Mouse (Mus musculus): ENCODE data around the gene Rab4a.

The Rab4a gene
- long read RNA-seq, experiment 1, transcript Rab4a-202 (8 exons, 1,419 nt), result major isoform, 53 of 58 reads
- long read RNA-seq, experiment 1, partial matches to known transcripts, result 2 of 58 reads
- long read RNA-seq, experiment 1, other reads (novel, unspliced or antisense), result 3 of 58 reads
- long read RNA-seq, experiment 2, transcript Rab4a-202 (8 exons, 1,419 nt), result major isoform, 82 of 88 reads
- long read RNA-seq, experiment 2, partial matches to known transcripts, result 2 of 88 reads
- long read RNA-seq, experiment 2, other reads (novel, unspliced or antisense), result 3 of 88 reads

DNA sequence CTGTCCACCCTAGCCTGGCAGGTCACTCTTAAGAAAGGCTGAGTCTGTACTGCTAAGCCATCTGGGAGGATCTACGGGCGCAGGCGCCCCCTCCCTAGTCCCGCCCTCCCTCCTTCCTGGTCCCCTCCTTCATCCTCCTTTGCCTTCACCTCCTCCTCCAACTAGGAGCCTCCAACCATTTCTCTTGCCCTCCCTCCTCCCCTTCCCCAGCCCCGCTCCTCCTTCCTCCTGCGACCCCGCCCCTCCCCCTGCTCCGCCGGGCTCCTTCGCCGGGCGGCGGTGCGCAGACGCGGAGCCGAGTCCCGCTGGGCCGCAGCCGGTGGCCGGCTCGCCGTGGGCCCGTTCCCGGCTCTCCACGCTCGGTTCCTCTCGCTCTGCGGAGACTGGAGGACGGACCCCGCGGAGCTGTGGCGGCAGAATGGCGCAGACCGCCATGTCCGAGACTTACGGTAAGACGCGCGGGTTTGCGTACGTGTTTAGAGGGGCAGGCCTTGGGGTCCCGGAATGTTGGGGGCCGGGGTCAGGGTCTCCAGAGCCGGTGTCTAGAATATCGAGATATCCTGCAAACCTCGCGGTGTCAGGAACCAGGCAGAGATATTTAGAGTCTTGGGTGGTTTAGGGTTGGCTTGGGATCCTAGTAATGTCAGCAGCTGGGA lies at the start of gene Rab4a:
TSS of gene Rab4a (plus strand) at position 268 of the 656 bp plus-strand sequence.
- intact Hi-C loops (cut with DNase I), result no loop called here

DNA sequence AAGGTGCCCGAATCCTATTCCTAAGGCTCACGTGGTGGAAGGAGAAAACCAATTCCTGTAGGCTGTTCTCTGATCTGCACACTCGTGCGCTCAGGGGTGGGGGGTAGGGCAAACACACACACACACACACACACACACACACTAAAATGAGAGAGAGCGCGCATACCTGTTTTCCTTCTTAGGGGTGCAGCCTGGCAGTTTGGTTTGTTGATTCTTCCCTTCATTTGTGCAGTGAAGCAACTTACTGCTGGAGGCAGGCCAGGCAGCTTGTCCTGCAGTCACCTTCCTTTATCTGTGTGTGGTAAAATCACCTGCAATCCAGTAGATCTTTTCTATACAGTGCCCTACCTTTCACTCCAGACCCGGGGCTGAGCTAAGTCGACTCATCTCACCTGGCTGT lies 48.9 kb upstream of the Rab4a start:
- intact Hi-C loops (cut with DNase I), result no loop called here

DNA sequence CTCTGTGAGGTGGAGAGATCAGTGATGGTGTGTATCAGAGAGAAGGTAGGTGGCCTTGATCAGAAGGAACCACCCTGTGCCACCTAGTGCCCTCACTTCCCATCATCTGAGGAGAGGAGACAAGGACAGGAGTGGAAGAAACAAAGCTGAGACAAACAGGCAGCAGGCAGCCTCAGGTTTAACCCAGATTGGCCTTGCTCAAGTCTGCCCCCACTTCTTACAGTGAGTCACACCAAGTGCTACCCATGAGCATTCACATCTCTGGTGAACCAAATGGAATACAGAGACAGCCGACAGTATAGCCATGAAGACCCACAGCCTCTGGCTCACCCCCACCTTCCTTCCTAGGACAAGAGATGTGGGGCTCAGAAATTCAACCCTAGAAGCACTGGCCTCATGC lies 46.9 kb upstream of the Rab4a start:
- intact Hi-C loops (cut with DNase I), result no loop called here

DNA sequence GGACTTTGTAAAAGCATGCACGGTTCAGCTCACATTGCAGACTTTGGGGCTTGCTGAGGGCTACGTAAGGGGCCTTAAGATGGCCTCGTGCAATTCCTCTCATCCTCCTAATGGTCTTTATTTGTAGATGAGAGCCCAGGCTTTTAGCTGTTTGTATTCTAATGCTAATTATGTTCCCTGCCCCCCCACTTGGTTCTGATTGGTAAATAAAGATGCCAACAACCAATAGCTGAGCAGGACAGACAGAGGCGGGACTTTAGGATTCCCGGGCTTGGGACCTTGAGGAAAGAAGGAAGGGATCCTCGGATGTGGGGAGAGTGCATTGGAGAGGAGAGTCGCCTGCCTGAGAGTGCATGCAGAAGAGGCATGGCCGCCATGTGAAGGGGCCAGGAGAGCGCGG lies 45.9 kb upstream of the Rab4a start:
- intact Hi-C loops (cut with DNase I), result no loop called here

DNA sequence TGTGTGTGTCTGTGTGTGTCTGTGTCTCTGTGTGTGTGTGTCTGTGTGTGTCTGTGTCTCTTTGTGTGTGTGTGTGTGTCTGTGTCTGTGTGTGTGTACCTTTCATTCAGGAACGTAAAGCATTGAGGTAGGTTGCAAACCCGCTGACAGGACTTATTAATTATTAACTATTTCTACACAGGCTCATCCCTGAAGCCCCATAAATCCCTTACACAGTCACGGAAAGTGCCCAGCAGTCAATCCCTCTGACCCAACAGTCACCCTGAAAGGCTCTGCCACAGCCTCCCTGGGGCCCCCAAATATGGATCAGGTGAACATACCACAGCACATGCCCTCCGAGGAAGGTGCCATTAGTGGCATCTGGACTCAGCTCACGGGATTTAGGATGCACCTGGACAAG lies 45.2 kb upstream of the Rab4a start:
- intact Hi-C loops (cut with DNase I), result no loop called here

DNA sequence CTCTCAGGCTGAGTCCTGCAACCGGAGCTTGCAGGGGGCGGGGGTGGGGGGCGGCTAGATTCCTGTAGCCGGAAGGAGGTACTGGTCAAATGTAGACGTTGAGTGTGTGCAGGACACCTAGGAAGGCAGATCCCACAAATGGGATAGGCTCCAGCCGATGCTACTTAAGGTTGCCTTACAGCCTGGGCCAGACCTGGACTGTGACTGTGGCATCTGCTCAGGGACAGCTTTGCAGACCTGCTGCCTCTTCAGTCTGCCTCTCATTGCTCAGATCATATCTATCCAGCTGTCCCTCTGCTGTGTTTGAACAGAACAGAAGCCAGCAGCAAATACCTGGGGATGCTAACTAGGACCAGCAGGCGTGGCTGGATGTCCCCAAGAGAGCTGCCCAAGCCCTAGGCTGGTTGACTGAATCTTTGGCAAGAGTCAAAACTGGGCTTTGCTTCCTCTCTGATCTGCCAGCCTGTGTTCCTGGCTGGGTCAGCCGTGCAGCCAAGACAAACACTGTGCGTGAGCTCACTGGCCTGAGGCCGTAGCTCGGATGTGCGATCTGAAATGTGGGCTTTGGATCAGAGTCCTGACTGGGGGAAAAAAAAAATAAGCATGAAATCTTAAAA lies 44.4 kb upstream of the Rab4a start:
- intact Hi-C loops (cut with DNase I), result no loop called here

DNA sequence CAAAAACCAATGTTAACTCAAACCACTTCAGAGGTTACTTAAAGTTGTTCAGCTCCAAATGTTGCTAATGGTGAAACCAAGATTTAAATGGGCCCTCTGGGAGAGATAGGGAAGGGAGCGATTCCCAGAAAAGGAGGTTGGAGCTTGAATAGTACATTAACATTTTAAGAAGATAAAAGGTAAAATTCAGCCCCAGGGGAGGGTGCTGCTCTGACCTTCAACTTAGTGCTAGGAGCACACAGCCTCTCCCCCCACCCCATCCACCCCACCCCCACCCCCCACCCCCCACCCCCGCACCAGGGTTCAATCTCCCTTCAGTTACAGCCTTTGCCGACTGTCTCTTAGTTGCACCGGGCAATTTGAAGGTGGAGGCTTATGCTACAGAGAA lies 43.9 kb upstream of the Rab4a start:
- intact Hi-C loops (cut with DNase I), result no loop called here

DNA sequence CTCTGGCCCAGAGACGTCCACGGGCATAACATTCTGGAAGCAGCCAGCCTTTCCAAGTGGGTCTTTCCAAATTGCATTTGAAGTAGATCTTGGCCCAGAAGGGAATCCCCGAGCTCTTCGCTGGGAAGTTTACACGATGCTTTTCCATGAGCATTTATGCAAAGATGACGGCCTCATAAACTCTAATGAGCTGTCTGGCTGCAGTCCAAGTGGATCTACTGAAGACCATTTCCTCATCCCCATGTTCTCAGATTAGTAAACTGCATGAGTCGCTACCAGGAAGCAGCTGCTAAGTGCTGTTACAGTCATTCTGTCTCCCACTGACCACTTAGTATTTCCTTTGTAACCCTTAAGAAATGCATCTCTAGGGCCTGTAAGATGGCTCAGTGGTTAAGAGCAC lies 42.4 kb upstream of the Rab4a start:
- intact Hi-C loops (cut with DNase I), result no loop called here

DNA sequence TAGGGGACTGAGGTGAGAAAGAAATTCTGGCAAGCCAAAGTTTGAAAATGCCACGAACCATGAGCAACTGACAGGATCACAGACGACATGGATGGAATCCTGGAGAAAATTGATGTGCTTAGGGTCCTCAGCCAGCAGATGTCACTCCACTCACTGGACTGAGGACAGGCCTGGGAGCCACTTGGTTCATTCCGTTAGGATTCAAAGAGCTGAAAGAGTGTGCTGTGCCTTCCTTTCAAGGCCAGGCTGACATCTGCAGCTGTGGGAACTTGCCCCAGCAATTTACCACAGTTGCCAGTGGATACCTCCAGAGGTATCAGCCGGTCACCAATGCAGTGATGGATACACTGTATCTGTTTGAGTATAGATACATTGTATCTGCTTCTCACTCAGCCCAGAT lies 41.1 kb upstream of the Rab4a start:
- intact Hi-C loops (cut with DNase I), result no loop called here

DNA sequence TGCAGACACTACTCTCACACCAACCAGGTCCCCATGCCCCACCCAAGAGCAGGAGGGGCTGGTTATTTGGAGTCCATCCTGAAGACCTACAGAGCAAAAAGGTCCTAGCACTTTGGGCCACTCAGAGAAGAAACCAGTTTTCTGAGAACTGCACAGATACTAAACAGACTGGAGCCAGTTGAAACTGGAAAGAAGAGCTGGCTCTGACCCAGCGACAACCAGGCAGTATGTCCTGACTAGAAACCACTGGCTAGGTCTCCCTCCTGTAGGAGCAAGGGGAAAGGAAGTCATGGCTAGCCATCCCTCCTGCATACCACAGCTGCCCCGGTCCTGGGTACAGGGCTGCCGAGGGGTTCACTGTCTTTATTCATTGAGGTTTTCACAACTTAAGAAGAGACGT lies 39.3 kb upstream of the Rab4a start:
- intact Hi-C loops (cut with DNase I), result no loop called here

DNA sequence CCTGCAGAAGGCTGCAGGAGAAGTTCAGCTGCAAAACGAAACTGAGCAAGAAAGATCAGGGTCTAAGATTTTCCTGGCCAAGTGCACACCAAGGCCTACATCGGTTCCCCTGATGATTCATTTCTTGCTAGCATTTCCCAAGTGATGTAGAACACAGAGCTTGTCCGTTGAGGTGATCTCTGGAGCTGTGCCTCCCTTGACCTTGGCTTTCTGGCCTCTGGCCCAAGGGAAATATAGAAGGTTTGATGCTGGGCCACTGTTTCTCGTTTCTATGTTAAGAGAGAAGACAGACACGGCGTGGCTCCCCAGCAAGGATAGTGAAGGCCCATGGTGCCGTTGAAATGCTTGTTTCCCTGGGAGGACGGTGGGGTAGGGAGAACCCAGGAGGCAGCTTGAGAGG lies 37.9 kb upstream of the Rab4a start:
- intact Hi-C loops (cut with DNase I), result loop anchor here (2.0 kb wide), 1 partner anchor 115 kb away; the partner anchor contains the start of gene Rhou

DNA sequence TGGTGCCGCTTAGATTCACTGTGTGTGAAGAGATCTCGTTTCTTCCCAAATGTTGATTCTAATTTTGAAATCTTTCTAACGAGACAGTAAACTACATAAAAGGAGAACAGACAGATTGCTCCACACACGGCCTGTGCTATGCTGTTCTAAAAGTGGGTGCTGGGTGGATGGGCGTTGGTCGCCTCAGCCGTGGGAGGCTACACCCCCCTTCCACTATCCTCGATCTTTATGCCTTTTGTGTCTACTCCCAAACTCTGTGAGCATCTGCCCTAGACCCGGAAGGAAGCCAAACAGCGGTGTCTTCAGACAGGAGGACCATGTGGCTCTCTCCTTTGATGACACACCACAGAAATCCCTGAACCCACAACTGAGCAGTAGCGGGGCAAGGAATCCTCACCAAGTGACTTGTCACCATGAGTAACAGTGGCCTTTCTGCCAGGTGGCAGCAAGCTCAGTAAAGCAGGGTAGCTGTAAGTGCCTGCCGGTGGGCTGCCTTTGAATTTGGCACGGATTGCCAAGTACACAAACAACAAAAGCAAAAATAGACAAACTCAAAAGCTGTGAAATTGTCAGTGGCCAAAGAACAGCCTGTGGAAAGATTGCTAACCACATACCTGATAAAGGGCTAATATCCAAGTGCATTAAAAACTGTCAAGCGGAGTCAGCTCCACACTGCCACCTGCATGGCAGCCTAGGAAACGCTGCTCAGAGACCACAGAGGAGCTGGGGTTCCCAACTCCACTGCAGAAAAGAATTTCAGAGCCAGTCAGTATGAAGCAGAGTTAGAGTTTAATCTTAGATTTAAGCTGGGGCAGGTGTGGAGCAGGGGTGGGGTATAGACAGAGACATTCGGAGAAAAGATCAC lies 37.1 kb upstream of the Rab4a start:
- intact Hi-C loops (cut with DNase I), result loop anchor here (2.0 kb wide), 1 partner anchor 116 kb away; the partner anchor contains the start of gene Rhou

DNA sequence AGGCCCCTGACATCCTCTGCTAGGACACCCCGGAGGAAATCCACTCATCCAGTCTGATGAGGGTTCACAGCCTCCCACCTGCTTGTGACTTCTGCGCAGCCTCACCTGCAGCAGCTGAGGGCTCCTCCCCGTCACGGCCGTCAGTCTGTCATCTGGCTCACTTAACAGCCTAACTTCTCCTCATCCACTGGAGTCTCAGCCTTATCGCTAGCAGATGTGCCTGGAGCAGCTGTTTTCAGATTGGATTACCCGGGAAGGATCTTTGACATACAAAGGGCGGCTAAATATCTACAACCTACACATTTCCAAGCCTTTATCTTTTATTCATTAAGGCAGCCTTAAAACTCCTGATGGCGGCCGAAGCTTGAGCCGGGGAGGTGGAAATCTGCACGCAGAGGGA lies 32.3 kb upstream of the Rab4a start:
- intact Hi-C loops (cut with DNase I), result no loop called here

DNA sequence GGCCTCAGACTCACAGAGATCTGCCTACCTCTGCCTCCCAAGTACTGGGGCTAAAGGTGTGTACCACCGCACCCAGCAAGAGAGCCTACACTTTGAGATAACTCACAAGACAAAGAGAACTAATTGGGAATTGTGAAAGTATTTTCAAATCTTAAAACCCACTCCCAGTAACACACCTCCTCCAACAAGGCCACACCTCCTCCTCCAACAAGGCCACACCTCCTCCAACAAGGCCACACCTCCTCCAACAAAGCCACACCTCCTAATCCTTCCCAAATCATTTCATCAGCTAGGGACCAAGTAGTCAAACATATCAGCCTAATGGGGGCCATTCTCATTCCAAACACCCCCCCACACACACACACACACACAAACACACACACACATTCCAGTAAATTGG lies 31.3 kb upstream of the Rab4a start:
- intact Hi-C loops (cut with DNase I), result no loop called here

DNA sequence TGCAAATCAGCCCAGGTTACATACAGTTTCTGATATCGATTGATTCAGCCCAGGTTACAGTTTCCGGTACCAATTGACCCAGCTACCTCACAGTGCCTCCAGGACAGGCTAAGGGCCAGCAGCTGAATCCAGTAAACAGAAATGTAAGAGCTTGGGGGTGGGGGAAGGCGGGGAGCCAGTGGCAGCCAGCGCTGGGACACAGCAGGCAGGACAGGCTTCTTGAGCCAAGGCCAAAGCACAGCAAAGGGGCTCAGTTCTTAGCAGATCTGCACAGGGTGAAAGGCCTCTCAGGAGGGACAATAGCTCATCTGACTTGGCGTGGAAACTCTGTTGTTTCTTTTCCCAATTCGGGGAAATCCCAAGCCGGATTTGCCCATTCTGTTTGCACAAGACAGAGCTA lies 28.5 kb upstream of the Rab4a start:
- intact Hi-C loops (cut with DNase I), result no loop called here

DNA sequence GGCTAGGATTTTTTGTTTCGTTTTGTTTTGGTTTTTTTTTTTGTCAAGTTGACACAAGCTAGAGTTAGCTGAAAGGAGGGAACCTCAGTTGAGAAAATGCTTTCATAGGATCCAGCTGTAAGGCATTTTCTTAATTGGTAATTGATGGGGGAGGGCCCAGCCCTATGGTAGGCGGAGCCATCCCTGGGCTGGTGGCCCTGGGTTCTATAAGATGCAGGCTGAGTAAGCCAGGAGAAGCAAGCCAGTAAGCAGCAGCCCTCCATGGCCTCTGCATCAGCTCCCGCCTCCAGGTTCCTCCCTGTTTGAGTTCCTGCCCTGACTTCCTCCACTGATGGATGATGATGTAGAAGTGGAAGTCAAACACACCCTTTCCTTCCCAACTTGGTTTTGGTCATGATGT lies 25.3 kb upstream of the Rab4a start:
- intact Hi-C loops (cut with DNase I), result no loop called here

DNA sequence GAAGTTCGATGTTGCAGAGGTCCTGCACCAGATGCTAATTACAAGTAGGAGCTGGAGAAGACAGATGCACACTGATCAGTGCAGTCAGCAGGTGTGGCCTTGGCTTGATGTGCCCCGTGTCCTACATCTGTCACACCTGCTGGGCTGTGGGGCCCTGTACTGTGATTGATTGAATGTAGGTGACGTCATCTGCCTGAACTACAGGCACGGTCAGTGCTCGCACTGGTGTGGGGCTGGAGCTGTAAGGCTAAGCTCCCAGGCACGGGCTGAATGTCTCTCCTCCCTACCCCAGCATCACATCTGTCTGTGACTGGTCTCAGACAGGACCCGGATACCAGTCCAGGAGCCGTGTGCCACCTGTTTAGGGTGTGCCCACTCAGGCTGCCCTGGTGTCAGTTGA lies 24.5 kb upstream of the Rab4a start:
- intact Hi-C loops (cut with DNase I), result no loop called here

DNA sequence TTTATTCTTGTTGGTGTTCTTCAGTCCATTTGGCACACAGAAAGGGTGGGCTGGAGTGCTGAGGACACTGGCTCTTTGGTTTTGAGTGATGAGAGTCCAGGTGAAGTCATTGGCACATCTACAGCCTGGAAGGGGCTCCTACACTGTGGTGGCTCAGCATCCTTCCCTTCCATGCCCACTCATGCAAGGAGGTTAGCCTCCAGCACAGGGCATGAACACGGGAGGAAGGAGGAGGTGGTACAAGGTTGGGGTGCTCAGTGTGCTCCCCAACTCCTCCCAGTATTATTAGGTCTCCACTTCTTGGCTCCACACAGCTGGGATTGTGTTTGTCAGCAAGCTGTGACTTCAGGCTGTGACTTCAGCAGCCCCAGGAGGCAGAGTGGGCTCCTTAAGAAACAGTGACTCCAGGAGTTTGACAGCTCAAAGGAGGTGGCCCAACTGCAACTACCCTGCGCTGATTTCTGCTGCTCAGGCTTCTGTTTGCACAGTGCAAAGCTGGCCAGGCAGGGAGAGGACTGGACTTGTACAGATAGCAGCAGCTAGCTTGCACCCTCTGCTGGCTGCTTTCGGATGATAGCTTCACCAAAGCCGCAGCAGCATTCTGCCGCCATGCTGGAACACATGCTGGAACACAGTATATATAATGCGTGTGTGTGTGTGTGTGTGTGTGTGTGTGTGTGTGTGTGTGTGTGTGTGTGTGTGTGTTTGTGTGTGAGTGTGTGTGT lies 22.1 kb upstream of the Rab4a start:
- intact Hi-C loops (cut with DNase I), result loop anchor here (2.0 kb wide), 2 partner anchors 131 to 141 kb away; partner anchors contain the start of gene Rhou

DNA sequence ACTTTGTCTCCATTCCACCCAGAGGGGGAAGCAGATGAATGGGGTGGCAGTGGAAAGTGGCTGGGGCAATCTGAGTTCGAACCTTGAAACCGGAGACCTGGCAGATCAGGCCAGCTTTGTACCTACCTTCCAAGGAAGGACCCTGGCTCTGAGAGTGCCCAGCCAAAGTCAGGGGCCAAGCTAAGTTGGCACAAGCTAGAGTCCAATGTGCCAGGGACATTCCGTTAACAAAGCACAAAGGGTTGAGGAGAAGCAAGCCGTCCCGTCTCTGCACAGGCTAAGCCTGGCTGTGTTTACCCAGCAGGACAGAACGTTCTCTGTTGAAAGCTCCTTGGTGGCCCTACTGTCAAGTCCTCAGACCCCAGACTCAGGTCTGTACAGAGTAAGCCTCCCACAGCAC lies 19.6 kb upstream of the Rab4a start:
- intact Hi-C loops (cut with DNase I), result no loop called here

DNA sequence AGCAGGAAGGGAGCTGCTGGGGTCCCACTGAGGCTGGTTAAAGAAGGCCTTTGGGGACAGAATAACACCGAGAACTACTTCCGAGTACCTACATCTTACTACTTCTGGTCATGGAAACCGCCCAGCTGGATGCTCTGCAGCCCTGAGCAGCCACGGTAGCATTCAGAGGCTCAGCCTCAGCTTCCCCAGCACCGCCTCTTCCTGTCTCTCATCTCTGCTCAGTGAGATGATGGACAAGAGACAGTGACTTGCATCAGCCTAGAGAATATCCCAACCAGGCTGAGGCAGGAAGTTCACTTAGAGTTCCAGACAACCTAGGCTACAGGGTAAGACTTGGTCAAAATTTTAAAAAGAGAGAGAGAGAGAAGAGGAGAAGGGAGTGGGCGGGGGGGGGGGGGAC lies 19.1 kb upstream of the Rab4a start:
- intact Hi-C loops (cut with DNase I), result no loop called here

DNA sequence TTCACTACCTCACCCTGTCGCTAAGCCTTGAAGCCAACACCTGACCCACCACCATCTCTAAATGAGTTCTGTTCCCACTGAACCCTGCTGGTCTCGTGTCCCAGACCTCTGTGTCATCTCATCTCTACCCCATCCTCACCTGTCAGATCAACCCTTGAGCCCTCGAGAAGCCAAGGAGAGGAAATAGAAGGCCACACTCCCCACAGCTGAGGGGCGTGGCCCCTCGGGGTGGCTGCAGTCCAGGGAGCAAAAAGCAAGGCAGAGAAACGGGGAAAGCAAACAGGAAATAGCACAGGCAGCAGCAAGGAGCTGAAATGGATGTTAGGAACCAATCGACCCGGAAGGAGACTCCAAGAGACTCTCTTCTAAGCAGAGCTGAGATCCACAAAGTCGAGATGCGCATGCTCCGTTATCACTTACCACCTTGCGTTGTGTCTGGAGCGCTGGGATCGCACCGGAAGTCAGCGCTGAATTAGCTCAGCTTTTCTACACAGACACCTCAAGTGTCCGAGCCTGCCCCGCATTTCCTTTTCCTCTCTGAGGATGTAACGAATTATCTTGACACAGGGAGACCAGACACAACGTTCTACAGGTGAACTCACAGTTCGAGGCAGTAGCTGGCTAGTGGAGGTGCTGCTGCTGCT lies 18.4 kb upstream of the Rab4a start:
- intact Hi-C loops (cut with DNase I), result no loop called here
